Mouse (Mus musculus) embryonic facial prominence, embryonic 11.5 days (tissue): ENCODE results near the gene Celf6. TPM values are rescaled to one million over a fixed set of nuclear protein-coding genes. Genes with fewer than 3 reads are reported as not detected.

Experiments
- ATAC-seq: fragments of 200-750 bp; cut with Nextera tagmentation; replicated peaks from 2 replicates; pipeline ENCODE4 v1.8.0; 2017; ENCODE audit warnings: low read depth; ENCODE audit not compliant: insufficient number of reproducible peaks, low FRiP score, low TSS enrichment
- DNase-seq: peaks from one replicate; pipeline ENCODE4 v3.0.0-alpha.2; 2015; ENCODE audit warnings: low spot score
- H3K27ac ChIP-seq: fragments of 300-500 bp; sonication (generic); replicated peaks from 2 replicates; pipeline ENCODE4 v1.5.1; 2014; ENCODE audit warnings: mild to moderate bottlenecking, low read depth, low read length, control low read depth
- H3K27me3 ChIP-seq: fragments of 300-500 bp; sonication (generic); 2 replicates; pipeline ENCODE4 v1.6.1; 2014; ENCODE audit warnings: mild to moderate bottlenecking, low read length, moderate library complexity, mixed read lengths; ENCODE audit not compliant: control insufficient read depth, insufficient read depth
- H3K36me3 ChIP-seq: fragments of 300-500 bp; sonication (generic); replicated peaks from 2 replicates; pipeline ENCODE4 v1.6.1; 2014; ENCODE audit warnings: low read depth, mild to moderate bottlenecking, low read length, moderate library complexity, mixed read lengths; ENCODE audit not compliant: control insufficient read depth, insufficient read depth
- H3K4me1 ChIP-seq: fragments of 300-500 bp; sonication (generic); 2 replicates; pipeline ENCODE4 v1.6.1; 2014; ENCODE audit warnings: low read length, mixed read lengths; ENCODE audit not compliant: control insufficient read depth, insufficient read depth
- H3K4me2 ChIP-seq: fragments of 300-500 bp; sonication (generic); 2 replicates; pipeline ENCODE4 v1.6.1; 2014; ENCODE audit warnings: low read depth, mild to moderate bottlenecking, control low read depth, low read length, moderate library complexity
- H3K4me3 ChIP-seq: fragments of 300-500 bp; sonication (generic); 2 replicates; pipeline ENCODE4 v1.5.1; 2014; ENCODE audit warnings: low read depth, low read length, control low read depth
- H3K9ac ChIP-seq: fragments of 300-500 bp; sonication (generic); replicated peaks from 2 replicates; pipeline ENCODE4 v1.6.1; 2014; ENCODE audit warnings: mild to moderate bottlenecking, control low read depth, low read length
- H3K9me3 ChIP-seq: fragments of 300-500 bp; sonication (generic); replicated peaks from 2 replicates; pipeline ENCODE4 v1.6.1; 2016; ENCODE audit warnings: mild to moderate bottlenecking, low read length, inconsistent platforms, mixed read lengths; ENCODE audit not compliant: control insufficient read depth
- WGBS: fragments of 180-500 bp; shearing (Covaris S2); extraction: QIAGEN DNeasy Blood & Tissue Kit; methylation state at CpG from one replicate; pipeline ENCODE4 v1.1.7; 2014; 5-methylcytosine and 5-hydroxymethylcytosine counted together
- polyA plus RNA-seq: library from polyadenylated mRNA; unstranded; fragments of >200 nt; fragmentation: Nextera tagmentation; extraction: Ambion mirVana; gene quantifications from 2 replicates; pipeline ENCODE4 v1.2.1, GENCODE M21; 2014

The Celf6 gene
- polyA plus RNA-seq: 1.2 and 1.7 TPM in 2 replicates

DNA sequence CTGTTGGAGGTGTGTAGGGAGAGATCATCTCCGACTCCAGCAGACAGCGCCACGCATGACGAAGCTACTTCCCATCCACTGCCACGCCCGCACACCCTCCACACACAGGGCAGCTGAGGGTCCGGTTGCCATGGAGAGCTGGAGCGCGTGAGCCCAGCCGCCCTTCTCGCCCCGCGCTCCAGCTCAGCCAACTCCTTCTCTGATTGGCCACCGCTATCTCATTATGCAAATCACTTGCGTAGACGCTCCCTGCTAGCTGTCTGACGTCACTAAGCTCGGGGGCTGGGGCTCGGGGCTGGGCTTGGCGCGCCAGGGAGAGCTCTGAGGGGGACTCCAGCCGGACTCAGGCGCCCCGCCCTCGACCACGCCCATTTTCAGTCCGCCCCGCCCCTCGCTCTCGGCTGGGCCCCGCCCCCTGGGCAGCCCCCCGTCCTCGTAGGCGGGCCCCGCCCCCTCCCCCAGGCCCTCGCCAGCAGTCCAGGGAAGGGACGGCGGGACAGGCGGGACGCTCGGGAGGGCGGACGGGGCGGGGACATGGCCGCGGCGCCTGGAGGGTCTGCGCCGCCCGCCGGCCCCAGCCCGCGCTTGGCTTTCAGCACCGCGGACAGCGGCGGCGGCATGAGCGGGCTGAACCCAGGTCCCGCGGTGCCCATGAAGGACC lies at the start of gene Celf6:
Celf6 (plus strand) TSS at position 74 of the 661 bp plus-strand sequence.
- no peaks in the 10 kb centered on the region for H3K4me1 ChIP-seq
- H3K9me3 ChIP-seq: no peaks in the 10 kb centered on the region
- peak within 1 kb of the TSS; percentile 59 for H3K4me2 ChIP-seq
- H3K27me3 ChIP-seq: no peaks in the 10 kb centered on the region
- H3K9ac ChIP-seq: no peak within 1 kb of the TSS
- H3K36me3 ChIP-seq: no peaks in the 10 kb centered on the region
- H3K27ac ChIP-seq: no peak within 1 kb of the TSS
- under 1% methylated on average over 32 of the region's 61 CpGs for WGBS
- H3K4me3 ChIP-seq: peak within 1 kb of the TSS; percentile 27
- peak; percentile 96 for ATAC-seq
- DNase-seq: peak; percentile 98

DNA sequence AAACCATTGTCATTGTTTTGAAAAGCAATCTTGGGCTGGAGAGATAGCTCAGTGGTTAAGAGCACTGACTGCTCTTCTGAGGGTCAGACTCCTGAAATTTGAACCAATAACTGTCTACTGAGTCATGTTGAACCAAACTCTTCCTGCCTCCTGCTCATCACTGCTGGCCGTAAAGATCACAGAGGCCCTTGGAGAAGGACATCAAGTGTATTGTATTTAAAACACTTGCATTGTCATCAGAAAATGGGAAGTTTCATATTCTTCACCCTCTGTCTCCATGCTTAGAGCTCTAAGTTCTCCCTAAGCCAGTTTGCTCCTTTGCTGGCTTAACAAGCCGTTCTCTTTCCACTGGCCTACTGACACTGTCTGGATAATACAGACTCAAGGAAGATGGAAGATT lies 49.4 kb upstream of the Celf6 start:
- Histone ChIP-seq H3K27me3 (no peaks in the 10 kb centered on the region), H3K27ac (no peak overlapping the region), H3K4me1 (no peaks in the 10 kb centered on the region), H3K4me2 (no peak overlapping the region), H3K9ac (no peak overlapping the region), H3K36me3 (no peaks in the 10 kb centered on the region), H3K4me3 (no peak overlapping the region), H3K9me3 (no peaks in the 10 kb centered on the region)
- ATAC-seq (no peak), DNase-seq (no peak)
- WGBS: 82% methylated on average over 2 of the region's 2 CpGs

DNA sequence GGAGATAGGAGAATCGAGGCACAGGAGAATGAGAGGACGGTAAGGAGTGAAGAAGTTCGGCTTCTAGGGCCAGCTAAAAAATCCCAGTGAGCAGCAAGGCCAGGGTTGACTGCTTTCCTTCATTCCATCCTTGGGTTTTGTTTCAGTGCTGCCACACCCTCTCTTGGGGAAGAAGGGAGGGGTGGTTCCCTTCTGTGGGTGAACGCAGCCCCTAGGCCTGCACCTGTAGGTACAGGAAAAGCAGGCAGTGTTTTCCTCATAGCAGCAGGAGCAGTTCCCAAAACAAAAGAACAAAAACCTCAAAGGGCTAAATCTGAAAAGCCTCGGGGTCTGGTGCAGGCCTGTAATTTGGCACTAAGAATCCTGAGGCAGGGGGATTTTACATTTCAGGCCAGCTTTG lies 46.1 kb upstream of the Celf6 start:
- no peaks in the 10 kb centered on the region for H3K27me3 ChIP-seq
- WGBS: 27% methylated on average over 5 of the region's 5 CpGs
- H3K27ac ChIP-seq: no peak overlapping the region
- no peak overlapping the region for H3K9ac ChIP-seq
- H3K36me3 ChIP-seq: no peaks in the 10 kb centered on the region
- no peak overlapping the region for H3K4me2 ChIP-seq
- no peak for ATAC-seq
- no peaks in the 10 kb centered on the region for H3K9me3 ChIP-seq
- no peak for DNase-seq
- no peak overlapping the region for H3K4me3 ChIP-seq
- H3K4me1 ChIP-seq: no peaks in the 10 kb centered on the region

DNA sequence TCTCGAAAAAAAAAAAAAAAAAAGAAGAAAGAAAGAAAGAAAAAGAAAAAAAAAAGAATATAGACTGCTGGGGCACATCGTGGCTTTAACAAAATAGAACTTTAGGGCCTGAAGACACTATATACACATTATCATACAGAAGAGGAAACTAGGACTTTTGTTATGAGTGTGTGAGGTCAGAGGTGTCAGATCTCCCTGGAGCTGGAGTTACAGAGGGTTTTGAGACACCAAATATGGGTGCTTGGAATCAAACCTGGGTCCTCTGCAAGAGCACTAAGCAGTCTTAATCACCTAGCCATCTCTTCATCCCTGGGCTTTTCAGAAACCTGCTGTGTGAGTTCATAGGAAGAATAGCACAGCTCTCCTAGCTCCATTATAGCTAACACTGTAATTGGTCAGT lies 44.3 kb upstream of the Celf6 start:
- Histone ChIP-seq H3K36me3 (no peaks in the 10 kb centered on the region), H3K27me3 (no peaks in the 10 kb centered on the region), H3K4me2 (no peak overlapping the region), H3K4me1 (no peaks in the 10 kb centered on the region), H3K9ac (no peak overlapping the region), H3K9me3 (no peaks in the 10 kb centered on the region), H3K4me3 (no peak overlapping the region), H3K27ac (no peak overlapping the region)
- 66% methylated on average over 2 of the region's 2 CpGs for WGBS
- DNase-seq: no peak
- no peak for ATAC-seq

DNA sequence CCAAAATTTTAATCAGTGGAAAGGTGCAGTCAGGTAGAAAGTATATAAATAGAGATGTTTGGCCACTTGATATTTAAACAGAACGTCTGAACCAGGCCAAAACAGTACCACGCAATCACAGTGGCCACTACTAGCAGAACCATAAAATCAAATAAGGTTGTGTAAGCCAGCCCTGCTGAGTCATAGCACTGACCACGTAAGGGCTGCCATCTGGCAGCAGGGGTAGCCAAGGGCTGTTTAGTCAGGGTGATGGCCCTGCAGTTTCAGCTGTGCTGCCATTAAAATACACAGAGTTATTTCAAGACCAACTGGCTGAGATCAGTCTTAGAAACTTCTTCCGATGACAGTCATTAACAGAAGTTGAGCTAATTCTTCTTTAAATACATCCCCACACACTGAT lies 43.8 kb upstream of the Celf6 start:
- no peaks in the 10 kb centered on the region for H3K36me3 ChIP-seq
- DNase-seq (no peak), ATAC-seq (no peak)
- H3K4me2 ChIP-seq: no peak overlapping the region
- 75% methylated on average over 4 of the region's 4 CpGs for WGBS
- no peak overlapping the region for H3K9ac ChIP-seq
- H3K9me3 ChIP-seq: no peaks in the 10 kb centered on the region
- no peaks in the 10 kb centered on the region for H3K27me3 ChIP-seq
- H3K27ac ChIP-seq: no peak overlapping the region
- H3K4me1 ChIP-seq: no peaks in the 10 kb centered on the region
- no peak overlapping the region for H3K4me3 ChIP-seq

DNA sequence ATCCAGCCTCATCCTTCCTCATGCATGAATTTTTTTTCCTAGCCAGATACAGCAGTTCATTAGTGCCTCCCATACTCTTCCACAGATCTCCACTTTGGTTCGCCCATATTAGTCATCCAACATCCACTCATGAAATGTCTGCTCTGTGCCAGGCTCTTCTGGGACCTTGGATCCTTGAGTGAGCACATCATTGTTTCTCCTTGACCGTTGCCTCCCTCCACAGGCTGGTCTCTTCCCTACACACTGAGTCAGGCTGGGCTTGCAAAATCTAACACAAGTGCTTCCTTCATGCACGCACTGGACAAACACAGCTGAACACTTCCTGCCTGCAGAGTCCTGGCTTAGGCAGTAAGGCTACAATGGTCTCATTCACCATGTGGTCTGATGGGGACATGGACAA lies 40.1 kb upstream of the Celf6 start:
- Histone ChIP-seq H3K4me2 (no peak overlapping the region), H3K9ac (no peak overlapping the region), H3K27me3 (no peaks in the 10 kb centered on the region), H3K4me3 (no peak overlapping the region), H3K36me3 (no peaks in the 10 kb centered on the region), H3K9me3 (no peaks in the 10 kb centered on the region), H3K4me1 (no peaks in the 10 kb centered on the region), H3K27ac (no peak overlapping the region)
- no peak for DNase-seq
- WGBS: 80% methylated on average over 3 of the region's 3 CpGs
- no peak for ATAC-seq

DNA sequence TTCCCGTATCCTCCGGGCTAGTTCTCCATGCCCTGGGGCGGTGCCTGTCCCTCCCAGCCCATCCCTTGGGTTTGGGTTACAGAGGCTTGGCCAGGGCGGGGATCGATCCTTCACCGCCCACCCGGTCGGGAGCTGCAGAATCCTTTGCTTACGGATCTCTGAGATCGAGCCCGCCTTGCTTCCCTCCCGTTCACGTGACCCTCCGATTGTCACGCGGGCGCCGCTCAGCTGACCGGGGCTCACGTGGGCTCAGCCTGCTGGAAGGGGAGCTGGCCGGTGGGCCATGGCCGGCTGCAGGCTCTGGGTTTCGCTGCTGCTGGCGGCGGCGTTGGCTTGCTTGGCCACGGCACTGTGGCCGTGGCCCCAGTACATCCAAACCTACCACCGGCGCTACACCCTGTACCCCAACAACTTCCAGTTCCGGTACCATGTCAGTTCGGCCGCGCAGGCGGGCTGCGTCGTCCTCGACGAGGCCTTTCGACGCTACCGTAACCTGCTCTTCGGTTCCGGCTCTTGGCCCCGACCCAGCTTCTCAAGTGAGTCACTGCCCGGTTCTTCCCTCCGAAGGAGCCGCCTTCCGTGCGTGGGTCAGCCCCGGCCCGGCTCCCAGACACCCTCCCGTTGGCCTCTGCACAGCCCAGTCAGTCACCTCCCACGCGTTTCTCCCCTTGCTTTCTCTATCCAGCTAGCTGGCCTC lies 38.1 kb upstream of the Celf6 start, which contains the start of the genes Hexa and Tmem202:
Hexa (plus strand) TSS at position 100 of the 697 bp plus-strand sequence.
Tmem202 (minus strand) TSS at position 407 of the 697 bp plus-strand sequence.
- H3K27ac ChIP-seq: no peak within 1 kb of the TSS
- H3K36me3 ChIP-seq: no peaks in the 10 kb centered on the region
- no peaks in the 10 kb centered on the region for H3K27me3 ChIP-seq
- ATAC-seq (peak; percentile 78), DNase-seq (peak; percentile 95)
- H3K4me2 ChIP-seq: peak within 1 kb of the TSS; percentile 85
- H3K9ac ChIP-seq: peak within 1 kb of the TSS; percentile 79
- H3K9me3 ChIP-seq: no peaks in the 10 kb centered on the region
- no peaks in the 10 kb centered on the region for H3K4me1 ChIP-seq
- H3K4me3 ChIP-seq: peak within 1 kb of the TSS; percentile 68
- WGBS: 5% methylated on average over 55 of the region's 55 CpGs

DNA sequence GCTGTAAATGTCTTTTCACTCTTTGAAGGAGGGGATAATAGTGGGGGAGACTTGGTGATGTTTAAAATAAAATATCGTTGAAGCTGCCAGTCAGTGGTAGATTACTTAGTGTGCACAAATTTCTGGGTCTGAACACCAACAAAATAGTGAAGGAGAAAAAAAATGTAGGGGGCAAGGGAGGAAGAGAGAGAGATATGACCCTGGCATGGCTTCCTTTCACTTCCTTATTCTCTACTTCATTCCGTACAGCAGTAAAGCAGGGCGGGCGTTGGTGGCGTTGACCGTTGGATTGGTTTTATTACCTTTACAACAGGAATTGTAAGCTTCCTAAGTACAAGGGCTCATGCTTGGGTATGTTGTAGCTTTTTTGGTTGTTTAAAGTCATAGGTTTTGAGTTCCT lies 36.1 kb upstream of the Celf6 start:
- 97% methylated on average over 6 of the region's 6 CpGs for WGBS
- H3K4me1 ChIP-seq: no peaks in the 10 kb centered on the region
- ATAC-seq (no peak), DNase-seq (no peak)
- H3K9me3 ChIP-seq: no peaks in the 10 kb centered on the region
- H3K4me2 ChIP-seq: no peak overlapping the region
- H3K9ac ChIP-seq: no peak overlapping the region
- H3K27ac ChIP-seq: no peak overlapping the region
- H3K4me3 ChIP-seq: no peak overlapping the region
- H3K27me3 ChIP-seq: no peaks in the 10 kb centered on the region
- no peaks in the 10 kb centered on the region for H3K36me3 ChIP-seq
